Mouse (Mus musculus): Measurements from ENCODE around the gene Dctn2. TPM values are rescaled to one million over a fixed set of nuclear protein-coding genes. Genes with fewer than 3 reads are reported as not detected.

The Dctn2 gene
- total and polyA plus RNA-seq, 2 experiments from 2014 or later, result 154 to 197 TPM

DNA sequence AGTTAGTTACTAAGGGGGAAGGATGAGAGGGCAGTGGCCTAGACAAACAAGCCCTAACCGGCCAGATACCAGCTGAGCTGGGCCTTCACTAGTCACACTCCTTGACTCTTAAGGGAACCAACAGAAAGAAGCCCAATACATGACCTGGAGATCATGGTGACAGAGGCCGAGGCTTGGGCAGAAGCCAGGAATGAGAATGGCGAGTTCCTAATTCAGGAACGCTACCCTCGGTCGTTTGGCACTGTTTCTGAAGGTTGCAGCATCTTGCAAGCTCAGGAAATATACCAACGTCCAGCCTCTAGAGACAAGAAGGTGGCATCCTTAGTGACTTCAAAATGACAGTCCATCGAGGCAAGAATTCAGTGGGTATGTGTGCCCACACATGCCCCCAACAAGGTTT is 1.8 kb upstream of the Dctn2 start:
- Histone ChIP-seq H3K4me2 (ENCODE audit: low read depth, low read length) (no peak overlapping the region), H3K36me3 (replicated peaks; ENCODE audit: control insufficient read depth, insufficient read depth, low read length) (peaks cover 5% of the 10 kb centered on the region; the same call in 1 of the 2 replicates), H3K27me3 (ENCODE audit: control insufficient read depth, insufficient read depth, low read length) (peaks cover 35% of the 10 kb centered on the region), H3K4me3 (ENCODE audit: low read depth, low read length) (no peak overlapping the region), H3K27ac (ENCODE audit: low read depth) (no peak overlapping the region), H3K4me1 (ENCODE audit: control insufficient read depth, insufficient read depth) (peaks cover 17% of the 10 kb centered on the region), H3K9me3 (replicated peaks; ENCODE audit: control insufficient read depth, low read length) (no peaks in the 10 kb centered on the region), H3K9ac (replicated peaks; ENCODE audit: low read depth, low read length) (no peak overlapping the region)
- ATAC-seq (ENCODE audit: insufficient read depth, low read depth) (no peak), DNase-seq (ENCODE audit: low spot score) (no peak)
- TF ChIP-seq CTCF (IDR thresholded peaks at IDR 0.05; ENCODE audit: low read depth), result no peak
- no peak for TF ChIP-seq EP300 (IDR thresholded peaks at IDR 0.05; ENCODE audit: low read depth)
- WGBS, result 68% methylated on average over 8 of the region's 8 CpGs

DNA sequence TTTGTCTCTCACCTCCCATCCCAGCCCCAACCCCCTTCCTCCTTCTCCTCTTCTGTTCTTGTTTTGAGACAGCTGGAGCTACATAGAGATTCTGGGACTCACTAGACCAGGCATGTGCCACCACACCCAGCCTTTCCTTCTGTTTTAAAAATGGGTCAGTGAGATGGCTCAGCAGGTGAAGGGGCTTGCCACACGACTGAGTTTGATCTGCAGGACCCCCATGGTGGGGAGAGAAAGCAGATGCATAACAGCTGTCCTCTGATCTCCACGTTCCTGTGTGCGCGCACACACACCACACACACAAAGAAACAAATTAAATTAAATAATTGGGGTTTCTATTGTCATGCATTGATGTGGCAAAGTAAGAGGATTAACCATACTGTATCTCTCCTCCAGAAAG is 1.2 kb upstream of the Dctn2 start:
- no peaks in the 10 kb centered on the region for H3K9me3 ChIP-seq (replicated peaks; ENCODE audit: control insufficient read depth, low read length)
- no peak overlapping the region for H3K9ac ChIP-seq (replicated peaks; ENCODE audit: low read depth, low read length)
- no peak overlapping the region for H3K4me3 ChIP-seq (ENCODE audit: low read depth, low read length)
- H3K4me1 ChIP-seq (ENCODE audit: control insufficient read depth, insufficient read depth), result peaks cover 17% of the 10 kb centered on the region
- 73% methylated on average over 4 of the region's 4 CpGs for WGBS
- H3K36me3 ChIP-seq (replicated peaks; ENCODE audit: control insufficient read depth, insufficient read depth, low read length), result peaks cover 8% of the 10 kb centered on the region
- no peak for TF ChIP-seq CTCF (IDR thresholded peaks at IDR 0.05; ENCODE audit: low read depth)
- no peak for TF ChIP-seq EP300 (IDR thresholded peaks at IDR 0.05; ENCODE audit: low read depth)
- H3K27me3 ChIP-seq (ENCODE audit: control insufficient read depth, insufficient read depth, low read length), result peaks cover 35% of the 10 kb centered on the region
- no peak for DNase-seq (ENCODE audit: low spot score)
- no peak overlapping the region for H3K27ac ChIP-seq (ENCODE audit: low read depth)
- H3K4me2 ChIP-seq (ENCODE audit: low read depth, low read length), result no peak overlapping the region
- no peak for ATAC-seq (ENCODE audit: insufficient read depth, low read depth)

DNA sequence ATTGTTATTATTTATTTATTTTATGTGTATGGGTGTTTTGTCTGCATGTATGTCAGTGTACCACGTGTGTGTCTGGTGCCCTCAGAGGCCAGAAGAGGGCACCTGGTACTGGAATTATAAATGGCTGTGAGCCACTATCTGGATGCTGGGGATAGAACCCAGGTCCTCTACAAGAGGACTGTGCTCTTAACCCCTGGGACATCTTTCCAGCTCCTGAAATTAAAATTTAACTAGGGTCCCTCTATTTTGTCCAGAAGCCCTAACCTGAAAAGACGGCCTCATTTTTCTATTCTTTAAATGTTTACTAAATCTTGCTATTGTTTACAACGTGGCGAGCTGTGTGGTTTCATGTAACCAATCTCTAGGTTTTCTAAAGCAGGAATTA is 449 bp upstream of the Dctn2 start:
- no peak for ATAC-seq (ENCODE audit: insufficient read depth, low read depth)
- H3K36me3 ChIP-seq (replicated peaks; ENCODE audit: control insufficient read depth, insufficient read depth, low read length), result peaks cover 16% of the 10 kb centered on the region
- peaks cover 17% of the 10 kb centered on the region for H3K4me1 ChIP-seq (ENCODE audit: control insufficient read depth, insufficient read depth)
- no peak for TF ChIP-seq EP300 (IDR thresholded peaks at IDR 0.05; ENCODE audit: low read depth)
- TF ChIP-seq CTCF (IDR thresholded peaks at IDR 0.05; ENCODE audit: low read depth), result peak; percentile 28; the same call in 1 of the 2 replicates
- H3K27me3 ChIP-seq (ENCODE audit: control insufficient read depth, insufficient read depth, low read length), result peaks cover 34% of the 10 kb centered on the region
- WGBS, result 30% methylated on average over 4 of the region's 4 CpGs
- DNase-seq (ENCODE audit: low spot score), result no peak
- no peak overlapping the region for H3K27ac ChIP-seq (ENCODE audit: low read depth)
- H3K4me2 ChIP-seq (ENCODE audit: low read depth, low read length), result peak overlapping the region; percentile 30
- no peaks in the 10 kb centered on the region for H3K9me3 ChIP-seq (replicated peaks; ENCODE audit: control insufficient read depth, low read length)
- H3K4me3 ChIP-seq (ENCODE audit: low read depth, low read length), result peak overlapping the region; percentile 89
- H3K9ac ChIP-seq (replicated peaks; ENCODE audit: low read depth, low read length), result no peak overlapping the region

DNA sequence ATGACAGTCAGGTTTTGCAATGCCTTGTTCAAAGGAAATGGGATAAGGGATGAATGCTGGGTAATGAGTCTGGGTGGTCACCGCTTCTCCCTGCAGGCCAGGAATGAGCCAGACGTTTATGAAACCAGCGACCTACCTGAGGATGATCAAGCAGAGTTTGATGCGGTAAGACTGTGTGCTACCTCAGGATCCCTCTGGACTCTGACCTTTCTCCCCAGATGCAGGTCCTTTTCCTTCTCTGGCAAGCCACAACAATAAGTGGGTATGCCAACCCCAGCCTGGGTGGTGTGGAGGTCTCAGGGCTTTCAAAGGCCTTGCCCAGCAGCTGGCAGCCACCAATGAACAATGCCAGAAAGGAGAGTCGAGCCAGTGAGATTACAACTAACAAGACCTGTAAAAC is 1.1 kb downstream of the Dctn2 start:
- no peak for TF ChIP-seq EP300 (IDR thresholded peaks at IDR 0.05; ENCODE audit: low read depth)
- TF ChIP-seq CTCF (IDR thresholded peaks at IDR 0.05; ENCODE audit: low read depth), result no peak
- Histone ChIP-seq H3K27ac (ENCODE audit: low read depth) (peak overlapping the region; percentile 90; the same call in 1 of the 2 replicates), H3K4me3 (ENCODE audit: low read depth, low read length) (peak overlapping the region; percentile 89), H3K9me3 (replicated peaks; ENCODE audit: control insufficient read depth, low read length) (no peaks in the 10 kb centered on the region), H3K36me3 (replicated peaks; ENCODE audit: control insufficient read depth, insufficient read depth, low read length) (peaks cover 30% of the 10 kb centered on the region), H3K4me1 (ENCODE audit: control insufficient read depth, insufficient read depth) (peaks cover 17% of the 10 kb centered on the region), H3K4me2 (ENCODE audit: low read depth, low read length) (peak overlapping the region; percentile 90), H3K27me3 (ENCODE audit: control insufficient read depth, insufficient read depth, low read length) (peaks cover 18% of the 10 kb centered on the region), H3K9ac (replicated peaks; ENCODE audit: low read depth, low read length) (peak overlapping the region; percentile 96)
- no peak for DNase-seq (ENCODE audit: low spot score)
- no peak for ATAC-seq (ENCODE audit: insufficient read depth, low read depth)
- WGBS, result 61% methylated on average over 5 of the region's 5 CpGs

DNA sequence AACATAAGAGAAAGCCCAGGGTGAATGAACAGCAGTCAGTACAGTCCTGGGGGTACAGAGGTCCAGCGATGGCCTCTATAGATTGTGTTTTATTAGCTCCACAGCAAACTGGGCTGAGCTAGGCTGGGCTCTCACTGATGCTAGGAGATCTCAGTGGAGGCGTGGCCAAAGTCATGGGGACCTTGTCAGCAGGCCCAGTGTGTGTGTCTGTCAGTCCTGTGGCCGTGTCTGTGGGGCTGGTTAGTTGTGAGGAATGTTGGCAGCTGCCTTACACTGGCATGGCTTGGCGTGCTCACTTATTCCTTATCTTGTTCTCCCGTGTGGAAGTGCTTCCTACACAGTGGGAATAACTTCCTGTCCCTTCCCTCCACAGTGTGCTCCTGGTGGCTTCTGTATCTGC is 2.2 kb downstream of the Dctn2 start:
- Histone ChIP-seq H3K27ac (ENCODE audit: low read depth) (peak overlapping the region; percentile 50), H3K4me1 (ENCODE audit: control insufficient read depth, insufficient read depth) (peaks cover 17% of the 10 kb centered on the region), H3K9ac (replicated peaks; ENCODE audit: low read depth, low read length) (no peak overlapping the region), H3K36me3 (replicated peaks; ENCODE audit: control insufficient read depth, insufficient read depth, low read length) (peaks cover 36% of the 10 kb centered on the region), H3K9me3 (replicated peaks; ENCODE audit: control insufficient read depth, low read length) (no peaks in the 10 kb centered on the region), H3K4me2 (ENCODE audit: low read depth, low read length) (no peak overlapping the region), H3K4me3 (ENCODE audit: low read depth, low read length) (no peak overlapping the region), H3K27me3 (ENCODE audit: control insufficient read depth, insufficient read depth, low read length) (peaks cover 8% of the 10 kb centered on the region; the same call in 1 of the 2 replicates)
- 34% methylated on average over 5 of the region's 5 CpGs for WGBS
- TF ChIP-seq EP300 (IDR thresholded peaks at IDR 0.05; ENCODE audit: low read depth), result no peak
- TF ChIP-seq CTCF (IDR thresholded peaks at IDR 0.05; ENCODE audit: low read depth), result no peak
- DNase-seq (ENCODE audit: low spot score) (peak; percentile 29), ATAC-seq (ENCODE audit: insufficient read depth, low read depth) (peak; percentile 22; the same call in 1 of the 2 replicates)

DNA sequence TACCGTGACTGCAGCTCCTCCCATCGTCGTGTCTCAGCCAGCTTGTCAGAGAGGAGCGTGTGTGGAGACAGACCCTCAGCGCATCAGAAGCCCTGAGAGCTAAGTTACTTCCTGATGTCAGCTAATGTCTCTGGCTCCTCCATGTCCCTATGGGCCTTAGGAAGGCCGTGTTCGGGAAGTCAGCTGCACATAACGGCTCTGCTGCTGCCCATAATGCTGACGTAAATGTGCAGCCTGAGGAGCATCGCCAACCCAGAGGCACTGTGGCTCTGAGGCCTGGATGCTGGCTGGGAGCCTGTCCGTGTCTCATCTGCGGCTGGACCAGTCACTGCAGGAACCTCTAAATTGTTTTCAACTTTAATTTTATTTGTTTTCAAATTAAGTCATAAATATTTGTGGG is 2.9 kb downstream of the Dctn2 start:
- 63% methylated on average over 12 of the region's 12 CpGs for WGBS
- Histone ChIP-seq H3K27me3 (ENCODE audit: control insufficient read depth, insufficient read depth, low read length) (peaks cover 4% of the 10 kb centered on the region; the same call in 1 of the 2 replicates), H3K4me2 (ENCODE audit: low read depth, low read length) (no peak overlapping the region), H3K9me3 (replicated peaks; ENCODE audit: control insufficient read depth, low read length) (no peaks in the 10 kb centered on the region), H3K36me3 (replicated peaks; ENCODE audit: control insufficient read depth, insufficient read depth, low read length) (peaks cover 38% of the 10 kb centered on the region), H3K4me3 (ENCODE audit: low read depth, low read length) (no peak overlapping the region), H3K9ac (replicated peaks; ENCODE audit: low read depth, low read length) (no peak overlapping the region), H3K27ac (ENCODE audit: low read depth) (peak overlapping the region; percentile 52; the same call in 1 of the 2 replicates), H3K4me1 (ENCODE audit: control insufficient read depth, insufficient read depth) (peaks cover 17% of the 10 kb centered on the region)
- TF ChIP-seq CTCF (IDR thresholded peaks at IDR 0.05; ENCODE audit: low read depth) (no peak), EP300 (IDR thresholded peaks at IDR 0.05; ENCODE audit: low read depth) (no peak)
- ATAC-seq (ENCODE audit: insufficient read depth, low read depth), result no peak
- DNase-seq (ENCODE audit: low spot score), result no peak

Data from heart, postnatal 0 days (tissue).